Mouse (Mus musculus) hindbrain, embryonic 13.5 days (tissue): Measurements from ENCODE around the gene Lats2. TPM values are rescaled to one million over a fixed set of nuclear protein-coding genes. Genes with fewer than 3 reads are reported as not detected.
"Not testable (repeated sequence)": the region's sequence is repeated elsewhere in the genome, so short reads cannot be mapped to it uniquely, and the experiment has no call there.

Experiments
- ATAC-seq: fragments of 200-750 bp; cut with Nextera tagmentation; 2 replicates; pipeline ENCODE4 v1.8.0; 2017; ENCODE audit warnings: moderate TSS enrichment; ENCODE audit not compliant: low FRiP score
- H3K27ac ChIP-seq: fragments of 300-500 bp; sonication (generic); 2 replicates; pipeline ENCODE4 v1.5.1; 2015; ENCODE audit warnings: inconsistent platforms, mild to moderate bottlenecking, moderate library complexity
- H3K27me3 ChIP-seq: fragments of 300-500 bp; sonication (generic); 2 replicates; pipeline ENCODE4 v1.6.1; 2015; ENCODE audit warnings: mild to moderate bottlenecking, inconsistent platforms
- H3K36me3 ChIP-seq: fragments of 300-500 bp; sonication (generic); 2 replicates; pipeline ENCODE4 v1.6.1; 2015; ENCODE audit warnings: mild to moderate bottlenecking, inconsistent platforms
- H3K4me1 ChIP-seq: fragments of 300-500 bp; sonication (generic); replicated peaks from 2 replicates; pipeline ENCODE4 v1.6.1; 2015; ENCODE audit warnings: inconsistent platforms
- H3K4me2 ChIP-seq: fragments of 300-500 bp; sonication (generic); 2 replicates; pipeline ENCODE4 v1.6.1; 2015; ENCODE audit warnings: inconsistent platforms, mild to moderate bottlenecking, moderate library complexity
- H3K4me3 ChIP-seq: fragments of 300-500 bp; sonication (generic); 2 replicates; pipeline ENCODE4 v1.5.1; 2015; ENCODE audit warnings: mild to moderate bottlenecking, inconsistent platforms
- H3K9ac ChIP-seq: fragments of 300-500 bp; sonication (generic); 2 replicates; pipeline ENCODE4 v1.6.1; 2015; ENCODE audit warnings: mild to moderate bottlenecking, inconsistent platforms
- H3K9me3 ChIP-seq: fragments of 300-500 bp; sonication (generic); 2 replicates; pipeline ENCODE4 v1.6.1; 2016; ENCODE audit warnings: inconsistent platforms
- WGBS: fragments of 180-500 bp; shearing (Covaris S2); methylation state at CpG from one replicate; pipeline ENCODE4 v1.1.7; 2015; 5-methylcytosine and 5-hydroxymethylcytosine counted together
- microRNA-seq: library from miRNA; unstranded; fragments of <30 nt; microRNA quantifications from one replicate; pipeline ENCODE4, GENCODE M21; 2016
- polyA plus RNA-seq: library from polyadenylated mRNA; unstranded; fragments of >200 nt; fragmentation: Nextera tagmentation; extraction: Ambion mirVana; gene quantifications from 2 replicates; pipeline ENCODE4 v1.2.1, GENCODE M21; 2015

Gene Lats2
- polyA plus RNA-seq, 1 experiment from 2014 or later = 10.5 TPM

DNA sequence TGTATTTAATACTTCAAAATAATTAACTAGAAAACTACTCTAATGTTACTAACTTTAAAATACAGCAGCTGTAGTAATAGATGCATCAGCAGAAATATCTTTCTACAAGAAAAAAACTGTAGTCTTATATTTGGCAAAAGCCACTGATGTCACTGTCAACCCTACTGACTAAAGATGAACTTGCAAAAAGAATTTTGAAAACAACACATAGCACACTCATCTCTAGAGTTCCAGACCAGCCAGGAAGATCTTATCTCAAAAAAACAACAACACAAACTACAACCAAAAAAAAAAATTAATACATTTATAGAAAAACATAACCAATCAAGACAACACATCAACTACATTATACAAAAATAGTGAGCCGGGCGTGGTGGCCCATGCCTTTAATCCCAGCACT, 100.7 kb downstream of the Lats2 start:
- Histone ChIP-seq H3K9me3 (no peaks in the 10 kb centered on the region), H3K4me3 (no peak overlapping the region), H3K4me2 (no peak overlapping the region), H3K27ac (no peak overlapping the region), H3K27me3 (no peaks in the 10 kb centered on the region), H3K9ac (no peak overlapping the region), H3K36me3 (no peaks in the 10 kb centered on the region), H3K4me1 (no peaks in the 10 kb centered on the region)
- no peak for ATAC-seq
- WGBS = 98% methylated on average over 2 of the region's 2 CpGs

DNA sequence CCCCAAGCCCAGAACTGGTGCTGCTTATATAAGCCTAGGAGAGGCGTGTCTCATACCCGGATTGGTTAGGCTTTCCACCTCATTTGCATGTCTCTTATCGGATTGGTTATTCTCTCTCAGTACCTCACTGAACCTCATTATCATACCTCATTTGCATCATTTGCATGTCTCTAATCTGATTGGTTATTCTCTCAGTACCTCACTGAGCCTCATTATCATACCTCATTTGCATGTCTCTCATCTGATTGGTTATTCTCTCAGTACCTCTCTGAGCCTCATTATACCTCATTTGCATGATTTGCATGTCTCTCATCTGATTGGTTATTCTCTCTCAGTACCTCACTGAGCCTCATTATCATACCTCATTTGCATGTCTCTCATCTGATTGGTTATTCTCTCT, 101.7 kb downstream of the Lats2 start:
- not testable (repeated sequence) for H3K36me3 ChIP-seq, H3K4me1 ChIP-seq, H3K27ac ChIP-seq, H3K4me2 ChIP-seq, H3K9me3 ChIP-seq, H3K9ac ChIP-seq, H3K4me3 ChIP-seq, ATAC-seq, H3K27me3 ChIP-seq
- WGBS = 97% methylated on average over 3 of the region's 3 CpGs

DNA sequence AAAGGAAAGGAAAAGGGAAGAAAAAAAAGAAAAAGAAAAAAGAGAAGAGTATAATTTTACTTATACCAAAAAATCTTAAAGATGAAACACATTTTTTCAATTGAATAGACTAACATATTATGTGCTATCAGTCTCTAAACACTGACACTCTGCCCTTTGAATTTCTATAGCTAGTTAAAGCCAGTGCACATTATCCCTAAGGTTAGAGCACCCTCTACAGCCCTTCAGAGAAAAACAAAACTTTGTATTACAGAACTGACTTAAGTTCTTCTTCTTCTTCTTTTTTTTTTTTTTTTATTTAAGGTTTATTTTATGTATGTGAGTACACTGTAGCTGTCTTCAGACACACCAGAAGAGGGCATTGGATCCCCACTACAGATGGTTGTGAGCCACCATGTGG, 108.7 kb downstream of the Lats2 start:
- no peak overlapping the region for H3K4me3 ChIP-seq
- no peaks in the 10 kb centered on the region for H3K27me3 ChIP-seq
- H3K27ac ChIP-seq = no peak overlapping the region
- H3K9me3 ChIP-seq = no peaks in the 10 kb centered on the region
- H3K36me3 ChIP-seq = no peaks in the 10 kb centered on the region
- H3K4me1 ChIP-seq = no peaks in the 10 kb centered on the region
- no peak overlapping the region for H3K9ac ChIP-seq
- no peak overlapping the region for H3K4me2 ChIP-seq
- no peak for ATAC-seq

DNA sequence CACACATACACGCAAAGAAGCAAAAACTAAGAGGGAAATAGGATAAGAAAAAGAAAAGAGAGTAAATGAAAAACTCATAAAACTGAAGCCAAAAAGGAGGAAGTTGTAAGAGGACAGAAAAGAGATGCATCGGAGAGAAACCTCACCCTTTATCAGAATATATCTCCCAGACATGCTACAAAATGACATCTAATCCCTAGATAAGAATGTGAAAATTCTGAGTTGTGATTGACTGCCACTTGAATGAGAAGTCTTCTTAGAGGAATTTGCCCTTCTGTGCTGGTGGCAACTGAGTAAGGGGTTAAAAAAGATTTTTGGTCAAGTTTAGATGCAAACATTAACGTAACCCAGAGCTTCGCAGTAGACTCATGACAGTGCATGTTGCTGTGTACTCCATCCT, 112.0 kb downstream of the Lats2 start:
- H3K4me2 ChIP-seq = no peak overlapping the region
- WGBS = 97% methylated on average over 4 of the region's 4 CpGs
- no peak overlapping the region for H3K27ac ChIP-seq
- no peaks in the 10 kb centered on the region for H3K9me3 ChIP-seq
- H3K9ac ChIP-seq = no peak overlapping the region
- no peak overlapping the region for H3K4me3 ChIP-seq
- 0 out of 2 replicates have a peak, but pooled peaks cover 4% of the 10 kb centered on the region for H3K36me3 ChIP-seq
- no peaks in the 10 kb centered on the region for H3K4me1 ChIP-seq
- H3K27me3 ChIP-seq = no peaks in the 10 kb centered on the region
- ATAC-seq = no peak

Small RNA genes lying within 50 kb of the gene (microRNA-seq; reads per million reads assigned to microRNA genes)
- not detected for gene Mir3077

Other genes with a start within 250 kb of the Lats2 start
- 3.8 and 4.0 TPM in 2 replicates for gene Il17d, start 233.6 kb downstream of the Lats2 start, polyA plus RNA-seq
- 93.9 and 95.1 TPM in 2 replicates for gene Eef1akmt1, start 186.8 kb downstream of the Lats2 start, polyA plus RNA-seq
- gene Xpo4, start 93.0 kb downstream of the Lats2 start, polyA plus RNA-seq = 11.6 and 14.9 TPM in 2 replicates
- gene Gm49361, start 12.3 kb downstream of the Lats2 start, polyA plus RNA-seq = not detected in 2 replicates
- gene Sap18, start 39.8 kb upstream of the Lats2 start, polyA plus RNA-seq = 22.0 and 30.5 TPM in 2 replicates
- gene Ska3, start 67.8 kb upstream of the Lats2 start, polyA plus RNA-seq = 9.8 and 10.2 TPM in 2 replicates
- gene Mrpl57, start 67.8 kb upstream of the Lats2 start, polyA plus RNA-seq = 153 and 155 TPM in 2 replicates
- 46.6 and 46.7 TPM in 2 replicates for gene Zdhhc20, start 131.9 kb upstream of the Lats2 start, polyA plus RNA-seq
- gene Micu2, start 240.9 kb upstream of the Lats2 start, polyA plus RNA-seq = 68.1 and 69.2 TPM in 2 replicates